Comparison of ENCODE assay signal across 33 mouse cellular contexts in genomic region chr10:89483812-89484602, GRCm38 (mm10). TPM values are rescaled to one million over a fixed set of nuclear protein-coding genes. Genes with fewer than 3 reads are reported as not detected.
DNase-seq lines count a peak whose midpoint lies in the region; ATAC-seq and TF ChIP-seq lines count a peak whose summit lies in the region.
"Had no signal": no experiment of that assay in that cellular context is flagged by ENCODE, and none has a peak within 500 bp of the region (broad histone marks: within the 10 kb centered on the region; RNA-seq: fewer than 3 reads in every experiment).

No protein-coding gene starts in this region.

- H3K27ac ChIP-seq in liver, embryonic 12.5 days: no peak overlapping the region
- no peak overlapping the region for H3K27ac ChIP-seq in liver, embryonic 11.5 days (ENCODE audit: low read depth, low read length)
- H3K27ac ChIP-seq in small intestine, adult 2 months (ENCODE audit: insufficient read depth, low read depth, low read length): peak overlapping the region; percentile 88
- no peak overlapping the region for H3K27ac ChIP-seq in hindbrain, embryonic 10.5 days
- H3K27ac ChIP-seq: forebrain, embryonic 12.5 days; hindbrain, embryonic 14.5 days; kidney, postnatal 0 days; limb, embryonic 12.5 days; midbrain, embryonic 15.5 days; neural tube, embryonic 15.5 days had no signal

- no peaks in the 10 kb centered on the region for H3K27me3 ChIP-seq in liver, embryonic 12.5 days (replicated peaks)
- no peaks in the 10 kb centered on the region for H3K27me3 ChIP-seq in liver, embryonic 11.5 days (replicated peaks; ENCODE audit: control insufficient read depth, insufficient read depth, low read length)
- no peaks in the 10 kb centered on the region for H3K27me3 ChIP-seq in small intestine, adult 2 months (ENCODE audit: control insufficient read depth, insufficient read depth, low read length)
- peaks cover 61% of the 10 kb centered on the region for H3K27me3 ChIP-seq in hindbrain, embryonic 10.5 days (ENCODE audit: insufficient read depth, poor library complexity, severe bottlenecking)
- H3K27me3 ChIP-seq: limb, embryonic 12.5 days; midbrain, embryonic 15.5 days; neural tube, embryonic 15.5 days had no signal

- TF ChIP-seq POLR2A in small intestine, adult 2 months (IDR thresholded peaks at IDR 0.05; ENCODE audit: low read depth, low read length): peak; percentile 30; the same call in 1 of the 2 replicates

- no peak overlapping the region for H3K4me3 ChIP-seq in liver, embryonic 12.5 days
- no peak overlapping the region for H3K4me3 ChIP-seq in liver, embryonic 11.5 days (ENCODE audit: low read depth, low read length)
- peak overlapping the region; percentile 9; the same call in 1 of the 2 replicates for H3K4me3 ChIP-seq in small intestine, adult 2 months (ENCODE audit: low read depth, low read length)
- no peak overlapping the region for H3K4me3 ChIP-seq in hindbrain, embryonic 10.5 days
- H3K4me3 ChIP-seq: erythroblast, embryonic 14.5 days; forebrain, embryonic 12.5 days; limb, embryonic 12.5 days; midbrain, embryonic 10.5 days; midbrain, embryonic 15.5 days; neural tube, embryonic 15.5 days had no signal

- DNase-seq in liver, embryonic 11.5 days (ENCODE audit: low spot score): no peak
- peak; percentile 81 for DNase-seq in large intestine, adult 2 months (ENCODE audit: low read depth, low spot score)
- DNase-seq in hindbrain, embryonic 10.5 days (ENCODE audit: low spot score): no peak
- no peak for DNase-seq in layer of hippocampus, postnatal 25 days (ENCODE audit: extremely low spot score in 1 of 2, low spot score in 1 of 2)
- no peak for DNase-seq in adrenal gland, adult 2 months
- DNase-seq: adrenal gland, postnatal 36 days; cerebellum, adult 18-20 months; cerebellum, postnatal 14 days; gastrocnemius, postnatal 14 days; heart, adult 18-20 months; heart, postnatal 4 days; kidney, adult 8-10 months; kidney, postnatal 4 days; layer of hippocampus, adult 9-11 months; lung, adult 2 months; lung, postnatal 10 days; right cerebral cortex, postnatal 25 days; spleen, adult 18-20 months; thymus, adult 18-20 months; thymus, postnatal 36 days had no signal

- no peak for TF ChIP-seq CTCF in small intestine, adult 2 months (IDR thresholded peaks at IDR 0.05; ENCODE audit: extremely low read depth, insufficient read length, insufficient replicate concordance, low read depth, low read length)

- H3K9ac ChIP-seq in liver, embryonic 12.5 days: no peak overlapping the region
- H3K9ac ChIP-seq in liver, embryonic 11.5 days (ENCODE audit: low read depth, low read length): no peak overlapping the region
- H3K9ac ChIP-seq: forebrain, embryonic 12.5 days; hindbrain, embryonic 14.5 days; limb, embryonic 12.5 days; midbrain, embryonic 15.5 days; neural tube, embryonic 15.5 days had no signal

- no peak overlapping the region for H3K4me2 ChIP-seq in liver, embryonic 12.5 days
- no peak overlapping the region for H3K4me2 ChIP-seq in liver, embryonic 11.5 days
- H3K4me2 ChIP-seq: forebrain, embryonic 12.5 days; heart, embryonic 11.5 days; hindbrain, embryonic 14.5 days; limb, embryonic 12.5 days; midbrain, embryonic 15.5 days; neural tube, embryonic 15.5 days had no signal

- WGBS in liver, embryonic 12.5 days (ENCODE audit: insufficient replicate concordance): 60% methylated on average over 18 of the region's 18 CpGs
- WGBS in liver, embryonic 11.5 days: 73% methylated on average over 18 of the region's 18 CpGs
- WGBS in large intestine, adult 2 months: 32% methylated on average over 18 of the region's 18 CpGs
- WGBS in small intestine, adult 2 months: 30% methylated on average over 18 of the region's 18 CpGs
- WGBS in hindbrain, embryonic 10.5 days: 91% methylated on average over 18 of the region's 18 CpGs

- H3K4me1 ChIP-seq in liver, embryonic 12.5 days: peaks cover 12% of the 10 kb centered on the region; the same call in 1 of the 2 replicates
- no peaks in the 10 kb centered on the region for H3K4me1 ChIP-seq in liver, embryonic 11.5 days (replicated peaks; ENCODE audit: control insufficient read depth, insufficient read depth, low read length)
- peaks cover 18% of the 10 kb centered on the region for H3K4me1 ChIP-seq in small intestine, adult 2 months (ENCODE audit: control insufficient read depth, insufficient read depth, insufficient read length, low read length)
- H3K4me1 ChIP-seq in hindbrain, embryonic 10.5 days (replicated peaks): peaks cover 33% of the 10 kb centered on the region
- H3K4me1 ChIP-seq: limb, embryonic 12.5 days had no signal

- H3K36me3 ChIP-seq in liver, embryonic 12.5 days: no peaks in the 10 kb centered on the region
- no peaks in the 10 kb centered on the region for H3K36me3 ChIP-seq in liver, embryonic 11.5 days (ENCODE audit: control insufficient read depth, insufficient read depth, low read length)
- H3K36me3 ChIP-seq in small intestine, adult 2 months (ENCODE audit: control insufficient read depth, insufficient read depth, low read length): peaks cover 17% of the 10 kb centered on the region
- no peaks in the 10 kb centered on the region for H3K36me3 ChIP-seq in hindbrain, embryonic 10.5 days
- H3K36me3 ChIP-seq: forebrain, embryonic 12.5 days; limb, embryonic 12.5 days; midbrain, embryonic 10.5 days; midbrain, embryonic 15.5 days; neural tube, embryonic 15.5 days had no signal

- no peaks in the 10 kb centered on the region for H3K9me3 ChIP-seq in liver, embryonic 12.5 days (replicated peaks)
- no peaks in the 10 kb centered on the region for H3K9me3 ChIP-seq in liver, embryonic 11.5 days (ENCODE audit: control insufficient read depth, low read length)
- H3K9me3 ChIP-seq in hindbrain, embryonic 10.5 days: no peaks in the 10 kb centered on the region
- H3K9me3 ChIP-seq: forebrain, embryonic 12.5 days; limb, embryonic 12.5 days; midbrain, embryonic 10.5 days; midbrain, embryonic 15.5 days; neural tube, embryonic 15.5 days had no signal

- peak; percentile 47; the same call in 1 of the 2 replicates for ATAC-seq in liver, embryonic 12.5 days
- no peak for ATAC-seq in liver, embryonic 11.5 days (replicated peaks; ENCODE audit: low FRiP score)
- ATAC-seq: CD4-positive, CD25-positive, alpha-beta regulatory T cell, adult 4 months; midbrain, embryonic 15.5 days had no signal

RNA-seq across cellular contexts. Expression of gene Gas2l3, which starts 40.2 kb away (rescaled TPM):
- 6.7 and 8.0 TPM in 2 replicates for polyA plus RNA-seq in liver, embryonic 12.5 days (2016; fragmentation: Nextera tagmentation; extraction: Ambion mirVana)
- polyA plus RNA-seq in liver, embryonic 11.5 days (2014; fragmentation: Nextera tagmentation; extraction: Ambion mirVana): 7.6 and 9.1 TPM in 2 replicates
- polyA plus RNA-seq in large intestine, adult 2 months (2012; rRNA removed): 1.5 and 2.8 TPM in 2 replicates
- 0.19 and 1.9 TPM in 2 replicates for polyA plus RNA-seq in small intestine, adult 2 months (2012; rRNA removed)
- 9.7 and 15.7 TPM in 2 replicates for polyA plus RNA-seq in hindbrain, embryonic 10.5 days (2016; fragmentation: Nextera tagmentation; extraction: Ambion mirVana)
- 1 to 10 TPM; 2.1 to 2.3 TPM for total RNA-seq in layer of hippocampus, postnatal 25 days (2021)
- 1 to 10 TPM; 2.3 to 8.1 TPM for total RNA-seq in adrenal gland, adult 2 months (2021)
- polyA plus RNA-seq in adrenal gland, adult 2 months (2012; rRNA removed): 0.38 and 1.1 TPM in 2 replicates

RNA-seq across cellular contexts. Expression of gene Nr1h4, which starts 49.4 kb away (rescaled TPM):
- polyA plus RNA-seq in liver, embryonic 12.5 days (2016; fragmentation: Nextera tagmentation; extraction: Ambion mirVana): 2.2 and 2.8 TPM in 2 replicates
- polyA plus RNA-seq in liver, embryonic 11.5 days (2014; fragmentation: Nextera tagmentation; extraction: Ambion mirVana): 0.99 and 1.9 TPM in 2 replicates
- 44.6 and 70.1 TPM in 2 replicates for polyA plus RNA-seq in large intestine, adult 2 months (2012; rRNA removed)
- 8.2 and 10.2 TPM in 2 replicates for polyA plus RNA-seq in small intestine, adult 2 months (2012; rRNA removed)
- not detected in 2 replicates for polyA plus RNA-seq in hindbrain, embryonic 10.5 days (2016; fragmentation: Nextera tagmentation; extraction: Ambion mirVana)
- under 1 TPM in 1 of 2 experiments, not detected in 1; 0.22 TPM for total RNA-seq in layer of hippocampus, postnatal 25 days (2021)
- 10 to 100 TPM; 20.3 to 23.5 TPM for total RNA-seq in adrenal gland, adult 2 months (2021)
- 6.3 and 8.4 TPM in 2 replicates for polyA plus RNA-seq in adrenal gland, adult 2 months (2012; rRNA removed)
- total RNA-seq: gastrocnemius, postnatal 14 days had no signal
- polyA plus RNA-seq: CD4-positive, CD25-positive, alpha-beta regulatory T cell, adult 4 months; embryonic facial prominence, embryonic 14.5 days; erythroblast, embryonic 14.5 days; forebrain, embryonic 12.5 days; limb, embryonic 12.5 days; neural tube, embryonic 15.5 days had no signal
